Mouse (Mus musculus) kidney, postnatal 0 days (tissue): ENCODE measurements around the gene Anks1b. TPM values are rescaled to one million over a fixed set of nuclear protein-coding genes. Genes with fewer than 3 reads are reported as not detected.

ENCODE experiments used
- ATAC-seq: fragments of 200-750 bp; cut with Nextera tagmentation; replicated peaks from 2 replicates; pipeline ENCODE4 v1.8.0; 2017; ENCODE audit warnings: low read depth, moderate number of reproducible peaks, moderate TSS enrichment, moderate library complexity; ENCODE audit not compliant: low FRiP score
- DNase-seq: peaks from one replicate; pipeline ENCODE4 v3.0.0-alpha.2; 2016; ENCODE audit warnings: low spot score
- H3K27ac ChIP-seq: fragments of 300-500 bp; sonication (generic); 2 replicates; pipeline ENCODE4 v1.5.1; 2014; ENCODE audit warnings: mild to moderate bottlenecking
- H3K27me3 ChIP-seq: fragments of 300-500 bp; sonication (generic); 2 replicates; pipeline ENCODE4 v1.6.1; 2014; ENCODE audit warnings: low read length, mixed read lengths; ENCODE audit not compliant: insufficient read depth
- H3K36me3 ChIP-seq: fragments of 300-500 bp; sonication (generic); 2 replicates; pipeline ENCODE4 v1.6.1; 2014; ENCODE audit warnings: low read length, mixed read lengths; ENCODE audit not compliant: insufficient read depth
- H3K4me1 ChIP-seq: fragments of 300-500 bp; sonication (generic); replicated peaks from 2 replicates; pipeline ENCODE4 v1.6.1; 2014; ENCODE audit warnings: antibody characterized with exemption, low read length, mixed read lengths; ENCODE audit not compliant: insufficient read depth
- H3K4me2 ChIP-seq: fragments of 300-500 bp; sonication (generic); 2 replicates; pipeline ENCODE4 v1.6.1; 2014; ENCODE audit warnings: mild to moderate bottlenecking, low read length, moderate library complexity, mixed read lengths
- H3K4me3 ChIP-seq: fragments of 300-500 bp; sonication (generic); replicated peaks from 2 replicates; pipeline ENCODE4 v1.5.1; 2014; ENCODE audit warnings: low read depth, low read length
- H3K9ac ChIP-seq: fragments of 300-500 bp; sonication (generic); 2 replicates; pipeline ENCODE4 v1.6.1; 2014; ENCODE audit warnings: low read depth, low read length
- H3K9me3 ChIP-seq: fragments of 300-500 bp; sonication (generic); replicated peaks from 2 replicates; pipeline ENCODE4 v1.6.1; 2016; ENCODE audit warnings: low read length, inconsistent platforms, mixed read lengths
- CTCF ChIP-seq: IDR thresholded peaks from 2 replicates; pipeline ENCODE4 v1.5.1; 2016; ENCODE audit warnings: antibody characterized with exemption, low read depth, mild to moderate bottlenecking, moderate library complexity
- WGBS: fragments of 180-500 bp; shearing (Covaris S2); extraction: QIAGEN DNeasy Blood & Tissue Kit; methylation state at CpG from one replicate; pipeline ENCODE4 v1.1.7; 2014; 5-methylcytosine and 5-hydroxymethylcytosine counted together
- polyA plus RNA-seq: library from polyadenylated mRNA; unstranded; fragments of >200 nt; fragmentation: Nextera tagmentation; extraction: Ambion mirVana; gene quantifications from 2 replicates; pipeline ENCODE4 v1.2.1, GENCODE M21; 2015

The Anks1b gene
- polyA plus RNA-seq, 1 experiment from 2014 or later: 3.1 TPM

DNA sequence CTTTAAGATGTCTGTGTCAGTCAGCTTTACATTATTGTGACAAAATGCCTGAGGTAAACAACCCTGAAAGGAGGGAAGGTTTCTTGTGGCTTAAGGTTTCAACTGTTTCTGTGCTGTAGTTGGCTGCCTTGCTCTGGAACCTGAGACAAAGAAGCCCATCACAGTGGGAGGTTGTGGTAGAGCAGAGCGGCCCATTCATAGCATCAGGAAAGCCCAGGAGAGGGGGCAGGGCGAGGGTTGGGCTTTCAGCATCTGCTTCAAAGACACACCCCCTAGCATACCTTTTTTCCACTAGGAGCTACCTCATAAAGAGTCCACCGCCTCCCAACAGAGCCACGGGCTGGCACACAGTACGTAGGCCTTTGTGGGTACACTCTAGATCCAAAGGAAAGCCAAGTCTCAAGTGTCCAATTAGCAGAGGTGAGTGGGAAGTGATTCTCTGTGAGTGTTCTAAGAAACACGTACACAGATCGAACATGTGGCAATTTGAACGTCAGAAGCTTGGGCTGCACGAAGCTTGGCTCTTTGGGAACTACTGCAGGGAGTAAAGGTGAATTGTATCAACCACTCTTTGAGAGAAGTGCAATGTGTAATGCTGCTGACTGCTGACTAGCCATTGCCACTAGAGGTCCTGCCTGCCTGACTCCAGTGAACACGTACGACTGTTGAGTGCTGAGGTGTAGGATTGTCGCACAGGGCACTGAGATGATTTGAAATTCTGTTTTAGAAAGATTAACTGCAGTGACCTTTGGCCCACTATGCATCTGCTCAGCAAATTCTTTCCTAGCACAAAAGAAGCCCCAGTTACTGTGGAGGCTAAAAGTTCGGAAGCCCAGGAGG lies 906.5 kb downstream of the Anks1b start:
- WGBS: 62% methylated on average over 13 of the region's 13 CpGs
- Histone ChIP-seq H3K9ac (no peak overlapping the region), H3K4me2 (no peak overlapping the region), H3K4me3 (no peak overlapping the region), H3K9me3 (no peaks in the 10 kb centered on the region), H3K27ac (no peak overlapping the region), H3K36me3 (no peaks in the 10 kb centered on the region), H3K4me1 (no peaks in the 10 kb centered on the region), H3K27me3 (no peaks in the 10 kb centered on the region)
- no peak for TF ChIP-seq CTCF
- no peak for DNase-seq
- no peak for ATAC-seq

- no peak for TF ChIP-seq CTCF
- Histone ChIP-seq H3K36me3 (no peaks in the 10 kb centered on the region), H3K27ac (no peak overlapping the region), H3K4me2 (no peak overlapping the region), H3K4me1 (no peaks in the 10 kb centered on the region), H3K9me3 (no peaks in the 10 kb centered on the region), H3K4me3 (no peak overlapping the region), H3K9ac (no peak overlapping the region), H3K27me3 (no peaks in the 10 kb centered on the region)
- DNase-seq (no peak), ATAC-seq (no peak)
- 69% methylated on average over 4 of the region's 4 CpGs for whole genome bisulfite sequencing
Measured at GRCm38 (mm10) chr10:90784981-90785650, 911.8 kb downstream of the Anks1b start.

DNA sequence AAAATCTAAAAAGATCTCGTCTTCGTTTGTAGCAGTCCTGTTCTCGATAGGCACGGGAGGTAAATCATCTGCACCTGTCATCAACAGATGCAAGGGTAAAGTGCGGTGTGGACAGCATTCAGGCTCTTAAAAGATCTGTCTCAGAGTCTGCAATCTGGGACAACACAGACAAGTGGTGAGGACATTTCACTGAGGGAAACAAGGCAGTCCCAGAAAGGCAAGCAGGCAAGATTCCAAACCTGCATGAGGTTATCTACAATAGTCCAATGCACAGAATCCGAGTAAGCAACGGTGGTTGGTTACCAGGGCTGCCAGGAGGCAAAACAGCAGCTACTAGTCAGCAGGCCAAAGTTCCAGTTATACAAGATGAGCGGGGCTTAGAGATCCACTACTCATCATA lies 912.4 kb downstream of the Anks1b start:
- Histone ChIP-seq H3K4me3 (no peak overlapping the region), H3K4me1 (no peaks in the 10 kb centered on the region), H3K27ac (no peak overlapping the region), H3K9ac (no peak overlapping the region), H3K9me3 (no peaks in the 10 kb centered on the region), H3K36me3 (no peaks in the 10 kb centered on the region), H3K27me3 (no peaks in the 10 kb centered on the region), H3K4me2 (no peak overlapping the region)
- 84% methylated on average over 8 of the region's 8 CpGs for WGBS
- DNase-seq (no peak), ATAC-seq (no peak)
- no peak for TF ChIP-seq CTCF

DNA sequence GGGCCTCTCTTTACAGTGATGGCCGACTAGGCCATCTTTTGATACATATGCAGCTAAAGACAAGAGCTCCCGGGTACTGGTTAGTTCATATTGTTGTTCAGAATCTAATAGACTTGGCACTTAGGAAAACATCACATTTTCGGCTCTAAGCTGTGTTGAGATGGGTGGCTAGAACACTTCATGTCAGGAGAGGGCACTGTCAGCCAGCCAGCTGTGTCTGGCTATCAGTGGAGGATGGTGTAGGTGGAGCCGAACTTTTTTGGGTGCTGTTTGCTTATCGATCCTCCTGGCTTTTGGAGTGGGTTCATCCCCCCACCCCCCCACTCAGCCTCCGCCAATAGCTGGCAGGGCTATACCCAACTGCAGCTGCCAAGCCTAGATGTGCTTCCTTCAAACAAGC lies 929.8 kb downstream of the Anks1b start:
- H3K4me3 ChIP-seq: no peak overlapping the region
- WGBS: 54% methylated on average over 6 of the region's 6 CpGs
- no peaks in the 10 kb centered on the region for H3K9me3 ChIP-seq
- H3K4me1 ChIP-seq: no peaks in the 10 kb centered on the region
- DNase-seq (no peak), ATAC-seq (no peak)
- no peak overlapping the region for H3K9ac ChIP-seq
- no peaks in the 10 kb centered on the region for H3K36me3 ChIP-seq
- peak; percentile 29; the same call in 1 of the 2 replicates for TF ChIP-seq CTCF
- no peak overlapping the region for H3K27ac ChIP-seq
- H3K4me2 ChIP-seq: no peak overlapping the region
- no peaks in the 10 kb centered on the region for H3K27me3 ChIP-seq

GRCm38 (mm10) chr10:90804602-90805095 lies 931.3 kb downstream of the Anks1b start:
- Histone ChIP-seq H3K4me3 (no peak overlapping the region), H3K27me3 (no peaks in the 10 kb centered on the region), H3K4me1 (no peaks in the 10 kb centered on the region), H3K36me3 (no peaks in the 10 kb centered on the region), H3K4me2 (no peak overlapping the region), H3K9ac (no peak overlapping the region), H3K27ac (no peak overlapping the region), H3K9me3 (no peaks in the 10 kb centered on the region)
- DNase-seq (no peak), ATAC-seq (no peak)
- WGBS: 22% methylated on average over 4 of the region's 4 CpGs
- TF ChIP-seq CTCF: no peak

GRCm38 (mm10) chr10:90808616-90809310 lies 935.5 kb downstream of the Anks1b start:
- Histone ChIP-seq H3K4me1 (no peaks in the 10 kb centered on the region), H3K9ac (no peak overlapping the region), H3K9me3 (no peaks in the 10 kb centered on the region), H3K4me3 (no peak overlapping the region), H3K27ac (no peak overlapping the region), H3K27me3 (no peaks in the 10 kb centered on the region), H3K4me2 (no peak overlapping the region), H3K36me3 (no peaks in the 10 kb centered on the region)
- DNase-seq (no peak), ATAC-seq (no peak)
- 85% methylated on average over 8 of the region's 8 CpGs for WGBS
- TF ChIP-seq CTCF: no peak
